Mouse (Mus musculus): ENCODE data around the gene Inha. TPM values are rescaled to one million over a fixed set of nuclear protein-coding genes. Genes with fewer than 3 reads are reported as not detected.

Inha gene
- polyA plus RNA-seq, 1 experiment: 0.64 TPM

DNA sequence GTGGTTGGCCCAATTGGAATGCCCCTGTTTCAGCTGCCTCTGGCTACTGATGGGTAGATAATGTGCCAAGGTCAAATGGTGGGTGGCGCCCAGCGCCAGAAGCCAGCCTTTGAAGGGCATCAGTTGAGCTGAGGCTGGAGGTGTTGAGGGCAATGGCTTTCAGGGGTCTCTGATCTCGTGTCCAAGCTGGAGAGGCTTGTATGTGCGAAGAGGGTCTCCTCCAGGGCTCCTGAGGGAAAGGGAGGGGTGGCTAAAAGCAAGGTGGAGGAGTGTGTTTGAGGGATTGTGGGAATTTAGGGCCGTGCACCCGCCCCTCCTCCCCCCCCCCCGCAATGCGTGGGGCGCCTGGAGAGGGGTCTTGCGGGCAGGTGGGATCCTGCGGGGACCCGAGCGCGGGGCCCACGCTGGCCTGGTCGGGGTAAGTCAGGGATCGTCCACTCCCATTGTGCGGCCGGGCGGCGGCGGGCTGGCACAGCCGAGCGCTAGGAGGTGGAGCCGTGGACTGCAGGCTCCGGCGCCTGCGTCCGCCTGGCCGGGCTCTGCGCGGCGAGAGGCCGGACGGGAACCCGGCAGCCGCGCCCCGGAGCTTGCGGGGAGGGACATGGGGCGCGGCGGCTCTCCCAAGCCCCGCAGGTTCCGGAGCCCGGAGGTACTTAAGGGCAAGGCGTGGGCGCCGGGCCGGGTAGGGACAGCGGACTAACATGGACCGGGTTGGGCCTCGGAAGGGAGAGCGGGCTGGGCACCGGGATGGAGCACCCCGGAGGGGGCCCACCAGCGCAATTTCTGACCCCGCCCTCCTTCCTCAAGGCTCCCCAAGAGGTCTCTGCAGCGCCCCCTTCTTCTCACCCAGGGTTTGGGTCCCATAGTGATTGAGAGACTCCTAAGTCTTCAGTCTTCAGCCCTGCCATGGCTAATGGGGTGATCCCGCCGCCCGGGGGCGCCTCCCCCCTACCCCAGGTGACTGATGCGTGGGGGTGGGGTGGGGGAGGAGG is 39.4 kb downstream of the Inha start, which contains the start of gene Slc4a3:
TSS of gene Slc4a3 (plus strand) at position 302 of the 992 bp plus-strand sequence.
- no peaks in the 10 kb centered on the region for H3K79me2 ChIP-seq (ENCODE audit: control insufficient read depth, insufficient read depth)
- TF ChIP-seq MYOD1 (IDR thresholded peaks at IDR 0.05; ENCODE audit: control insufficient read depth, insufficient read length, low read depth) (no peak), MYOG (IDR thresholded peaks at IDR 0.05; ENCODE audit: control insufficient read depth, extremely low read depth, insufficient read length) (no peak)
- H3K4me3 ChIP-seq (ENCODE audit: insufficient read depth, poor library complexity, severe bottlenecking): peak within 1 kb of the TSS; percentile 36
- H3K36me3 ChIP-seq (ENCODE audit: control insufficient read depth, insufficient read depth): no peaks in the 10 kb centered on the region
- no peaks in the 10 kb centered on the region for H3K27me3 ChIP-seq (ENCODE audit: control insufficient read depth, insufficient read depth, insufficient read length)
- no peaks in the 10 kb centered on the region for H3K79me3 ChIP-seq (ENCODE audit: low read depth)
- H3ac ChIP-seq (ENCODE audit: control insufficient read depth, insufficient read length, low read depth): peak within 1 kb of the TSS; percentile 71

DNA sequence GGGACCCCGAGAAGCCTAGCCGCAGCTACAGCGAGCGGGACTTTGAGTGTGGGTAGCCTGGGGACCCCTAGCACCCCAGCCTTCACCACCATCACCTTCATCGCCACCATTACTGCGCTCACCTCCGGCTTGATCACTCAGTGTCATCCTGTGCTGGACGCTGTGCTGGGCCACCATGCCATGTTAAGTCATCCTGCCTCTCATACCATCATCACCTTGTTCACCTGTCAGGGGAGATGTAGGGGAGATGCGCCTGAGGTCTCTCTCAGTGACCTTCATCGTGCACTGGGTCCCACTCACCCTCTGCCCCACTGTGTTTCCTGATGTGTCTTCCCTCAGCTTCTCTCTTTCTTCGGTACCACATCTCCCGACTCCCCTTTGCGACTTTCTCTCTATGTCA is 40.5 kb downstream of the Inha start:
- TF ChIP-seq MYOG (IDR thresholded peaks at IDR 0.05; ENCODE audit: control insufficient read depth, extremely low read depth, insufficient read length) (no peak), MAX (IDR thresholded peaks at IDR 0.05) (no peak), USF1 (IDR thresholded peaks at IDR 0.05; ENCODE audit: low read depth) (no peak), FOSL1 (IDR thresholded peaks at IDR 0.05; ENCODE audit: insufficient read depth, low read length, poor library complexity, severe bottlenecking) (no peak), CEBPB (IDR thresholded peaks at IDR 0.05; ENCODE audit: low read depth) (no peak)
- no peak overlapping the region for H3K4me3 ChIP-seq (ENCODE audit: insufficient read depth, poor library complexity, severe bottlenecking)
- no peak overlapping the region for H3ac ChIP-seq (ENCODE audit: control insufficient read depth, insufficient read length, low read depth)
- H3K27me3 ChIP-seq (ENCODE audit: control insufficient read depth, insufficient read depth, insufficient read length): no peaks in the 10 kb centered on the region
- no peaks in the 10 kb centered on the region for H3K36me3 ChIP-seq (ENCODE audit: control insufficient read depth, insufficient read depth)
- H3K79me3 ChIP-seq (ENCODE audit: low read depth): no peaks in the 10 kb centered on the region
- H3K79me2 ChIP-seq (ENCODE audit: control insufficient read depth, insufficient read depth): no peaks in the 10 kb centered on the region

DNA sequence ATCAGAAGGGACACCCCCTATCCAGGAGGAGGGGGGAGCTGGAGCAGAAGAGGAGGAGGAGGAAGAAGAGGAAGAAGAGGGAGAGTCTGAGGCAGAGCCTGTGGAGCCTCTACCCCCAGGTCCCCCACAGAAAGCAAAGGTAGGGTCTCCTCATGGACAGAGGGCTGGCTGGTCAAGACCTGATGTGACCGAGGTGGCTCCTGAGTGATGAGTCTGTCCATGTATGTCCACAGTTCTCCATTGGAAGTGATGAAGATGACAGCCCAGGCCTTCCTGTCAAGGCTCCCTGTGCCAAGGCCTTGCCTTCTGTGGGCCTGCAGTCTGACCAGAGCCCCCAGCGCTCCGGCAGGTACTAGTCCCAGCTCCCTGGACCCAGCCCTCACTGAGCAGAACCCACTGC is 41.2 kb downstream of the Inha start:
- Histone ChIP-seq H3K79me3 (ENCODE audit: low read depth) (no peaks in the 10 kb centered on the region), H3K27me3 (ENCODE audit: control insufficient read depth, insufficient read depth, insufficient read length) (no peaks in the 10 kb centered on the region), H3K4me3 (ENCODE audit: insufficient read depth, poor library complexity, severe bottlenecking) (no peak overlapping the region), H3K79me2 (ENCODE audit: control insufficient read depth, insufficient read depth) (no peaks in the 10 kb centered on the region), H3ac (ENCODE audit: control insufficient read depth, insufficient read length, low read depth) (no peak overlapping the region), H3K36me3 (ENCODE audit: control insufficient read depth, insufficient read depth) (no peaks in the 10 kb centered on the region)
- TF ChIP-seq MAX (IDR thresholded peaks at IDR 0.05) (no peak), MYOG (IDR thresholded peaks at IDR 0.05; ENCODE audit: control insufficient read depth, extremely low read depth, insufficient read length) (no peak), FOSL1 (IDR thresholded peaks at IDR 0.05; ENCODE audit: insufficient read depth, low read length, poor library complexity, severe bottlenecking) (no peak), CTCF (IDR thresholded peaks at IDR 0.05; ENCODE audit: control insufficient read depth, insufficient read depth, insufficient read length) (no peak), CEBPB (IDR thresholded peaks at IDR 0.05; ENCODE audit: low read depth) (no peak), USF1 (IDR thresholded peaks at IDR 0.05; ENCODE audit: low read depth) (no peak), MYOD1 (IDR thresholded peaks at IDR 0.05; ENCODE audit: control insufficient read depth, insufficient read length, low read depth) (no peak)

DNA sequence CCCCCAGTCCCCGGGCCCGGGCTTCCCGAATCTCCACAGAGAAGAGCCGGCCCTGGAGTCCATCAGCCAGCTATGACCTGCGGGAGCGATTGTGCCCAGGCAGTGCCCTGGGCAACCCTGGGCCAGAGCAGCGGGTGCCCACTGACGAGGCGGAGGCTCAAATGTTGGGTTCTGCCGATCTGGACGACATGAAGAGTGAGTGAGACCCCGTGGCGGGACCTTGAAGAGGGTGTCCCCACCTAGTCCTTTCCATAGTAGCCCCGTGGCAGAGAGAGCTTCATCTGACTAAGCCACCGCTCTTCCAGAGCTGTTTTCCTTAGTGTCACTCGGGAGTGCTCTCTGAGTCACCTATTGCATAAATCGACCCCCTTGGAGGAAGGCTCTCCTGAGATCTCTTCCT is 42.0 kb downstream of the Inha start:
- TF ChIP-seq MAX (IDR thresholded peaks at IDR 0.05) (no peak), USF1 (IDR thresholded peaks at IDR 0.05; ENCODE audit: low read depth) (no peak), FOSL1 (IDR thresholded peaks at IDR 0.05; ENCODE audit: insufficient read depth, low read length, poor library complexity, severe bottlenecking) (no peak), CTCF (IDR thresholded peaks at IDR 0.05; ENCODE audit: control insufficient read depth, insufficient read depth, insufficient read length) (no peak)
- H3K36me3 ChIP-seq (ENCODE audit: control insufficient read depth, insufficient read depth): no peaks in the 10 kb centered on the region
- no peak overlapping the region for H3K4me3 ChIP-seq (ENCODE audit: insufficient read depth, poor library complexity, severe bottlenecking)
- H3K79me2 ChIP-seq (ENCODE audit: control insufficient read depth, insufficient read depth): no peaks in the 10 kb centered on the region
- H3K79me3 ChIP-seq (ENCODE audit: low read depth): no peaks in the 10 kb centered on the region
- no peaks in the 10 kb centered on the region for H3K27me3 ChIP-seq (ENCODE audit: control insufficient read depth, insufficient read depth, insufficient read length)
- H3ac ChIP-seq (ENCODE audit: control insufficient read depth, insufficient read length, low read depth): no peak overlapping the region

DNA sequence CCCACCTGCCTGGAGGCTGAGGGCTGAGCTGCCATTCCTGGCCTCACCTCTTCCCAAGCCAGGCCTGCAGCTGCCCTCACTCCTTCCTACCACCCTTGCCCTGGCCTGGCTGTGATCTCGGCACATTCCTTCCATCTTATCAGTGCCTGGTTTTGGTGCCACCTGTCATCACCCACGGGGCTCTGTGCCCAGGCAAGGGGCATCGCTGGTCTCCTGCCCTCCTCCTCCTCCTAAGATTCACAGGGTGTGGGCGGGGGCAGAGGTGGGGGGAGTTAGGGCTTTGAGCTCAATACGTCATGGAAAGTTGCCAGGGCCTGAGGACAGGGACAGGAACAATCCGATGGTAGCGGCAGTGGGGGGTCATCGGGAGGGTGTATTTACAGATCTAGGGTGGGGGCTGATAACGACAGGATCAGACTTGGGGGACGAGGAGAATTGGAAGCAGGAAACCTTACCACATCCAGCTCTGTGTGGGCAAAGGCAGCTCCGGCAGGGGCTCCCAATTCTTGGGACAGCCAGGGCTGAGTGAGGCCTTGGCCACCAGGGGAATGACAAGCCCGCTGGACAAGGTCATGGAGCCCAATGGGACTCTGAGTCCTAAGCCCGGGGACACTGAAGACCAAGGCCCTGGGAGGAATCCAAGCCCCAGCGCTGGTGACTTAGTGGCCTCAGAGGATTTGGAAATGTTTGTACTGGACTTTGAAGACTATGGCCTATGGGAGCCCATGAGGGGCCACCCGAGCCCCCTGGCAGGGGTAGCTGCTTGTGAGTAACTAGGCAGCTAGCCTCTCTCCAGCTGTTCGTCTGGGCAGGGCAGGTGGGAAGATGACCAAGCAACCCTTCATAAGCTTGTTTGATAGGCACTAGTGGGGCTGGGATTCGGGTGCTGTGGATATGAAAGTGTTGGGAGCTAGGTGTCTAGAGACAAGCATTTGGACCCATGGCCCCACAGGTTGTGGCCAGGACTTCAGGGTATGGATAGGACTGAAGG is 42.7 kb downstream of the Inha start:
- H3K79me3 ChIP-seq (ENCODE audit: low read depth): no peaks in the 10 kb centered on the region
- H3ac ChIP-seq (ENCODE audit: control insufficient read depth, insufficient read length, low read depth): no peak overlapping the region
- no peaks in the 10 kb centered on the region for H3K36me3 ChIP-seq (ENCODE audit: control insufficient read depth, insufficient read depth)
- H3K79me2 ChIP-seq (ENCODE audit: control insufficient read depth, insufficient read depth): no peaks in the 10 kb centered on the region
- H3K4me3 ChIP-seq (ENCODE audit: insufficient read depth, poor library complexity, severe bottlenecking): no peak overlapping the region
- no peak for TF ChIP-seq MYOD1 (IDR thresholded peaks at IDR 0.05; ENCODE audit: control insufficient read depth, insufficient read length, low read depth)
- no peaks in the 10 kb centered on the region for H3K27me3 ChIP-seq (ENCODE audit: control insufficient read depth, insufficient read depth, insufficient read length)

All from C2C12 (cell line).